Mouse (Mus musculus) heart, postnatal 0 days (tissue): ENCODE data around the gene Sbp.

Source experiments
- CTCF ChIP-seq: IDR thresholded peaks from 2 replicates; pipeline ENCODE4 v1.5.1; 2016; ENCODE audit warnings: antibody characterized with exemption, control low read depth, low read depth
- EP300 ChIP-seq: IDR thresholded peaks from 2 replicates; pipeline ENCODE4 v1.6.1; 2016; ENCODE audit warnings: antibody characterized with exemption, low read depth

- no peak for TF ChIP-seq EP300
- TF ChIP-seq CTCF: no peak
Measured at GRCm38 (mm10) chr17:23980297-23980909, 38.9 kb downstream of the Sbp start, which contains the start of gene Prss30.
